Mouse (Mus musculus) frontal cortex, postnatal 25 days (tissue): ENCODE results near the gene Krt83.
"Not testable (repeated sequence)": the region's sequence is repeated elsewhere in the genome, so short reads cannot be mapped to it uniquely, and the experiment has no call there.

ENCODE experiments used
- DNase-seq, 2 experiments: peaks; one replicate each; pipeline ENCODE4 v3.0.0; 2022; ENCODE audit warnings: low spot score in 2 of 2

The Krt83 gene

DNA sequence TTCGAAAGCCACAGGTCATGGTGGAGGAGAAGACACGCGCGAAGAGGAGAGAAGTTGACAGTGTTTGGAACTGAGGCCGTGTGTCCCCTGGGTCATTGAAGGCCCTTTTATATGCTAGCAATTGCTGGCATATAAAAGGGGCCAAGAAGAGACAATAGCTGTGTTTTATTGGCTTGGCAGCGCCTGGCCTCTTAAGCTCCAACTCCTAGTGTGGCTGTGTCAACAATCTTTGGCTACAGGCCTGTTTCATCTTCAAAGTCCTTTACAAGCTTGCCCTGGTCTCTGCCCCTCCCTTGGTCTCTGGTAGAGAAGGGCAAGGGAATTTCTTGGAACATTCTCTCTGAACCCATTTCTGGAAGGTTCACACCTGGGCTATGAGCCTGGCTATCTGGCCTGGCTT lies at the start of gene Krt83:
TSS of gene Krt83 (minus strand) at position 82 of the 400 bp plus-strand sequence.
- no peak for DNase-seq

DNA sequence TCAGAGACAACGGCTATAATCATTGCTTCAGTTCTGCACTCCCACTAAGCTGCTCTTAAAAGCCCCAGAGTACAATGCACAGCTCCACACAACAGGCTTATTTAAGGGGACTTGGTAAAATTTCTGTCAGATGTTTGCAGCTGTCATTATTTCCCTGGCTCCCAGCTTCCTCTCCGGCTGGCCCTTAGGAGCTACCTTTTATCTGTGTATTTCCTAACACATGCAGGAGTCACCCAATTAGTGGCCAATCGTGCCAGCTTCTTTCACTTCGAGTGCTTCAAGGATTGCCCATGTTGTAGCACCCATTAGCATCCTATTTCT lies 47.2 kb upstream of the Krt83 start:
- no peak for DNase-seq

DNA sequence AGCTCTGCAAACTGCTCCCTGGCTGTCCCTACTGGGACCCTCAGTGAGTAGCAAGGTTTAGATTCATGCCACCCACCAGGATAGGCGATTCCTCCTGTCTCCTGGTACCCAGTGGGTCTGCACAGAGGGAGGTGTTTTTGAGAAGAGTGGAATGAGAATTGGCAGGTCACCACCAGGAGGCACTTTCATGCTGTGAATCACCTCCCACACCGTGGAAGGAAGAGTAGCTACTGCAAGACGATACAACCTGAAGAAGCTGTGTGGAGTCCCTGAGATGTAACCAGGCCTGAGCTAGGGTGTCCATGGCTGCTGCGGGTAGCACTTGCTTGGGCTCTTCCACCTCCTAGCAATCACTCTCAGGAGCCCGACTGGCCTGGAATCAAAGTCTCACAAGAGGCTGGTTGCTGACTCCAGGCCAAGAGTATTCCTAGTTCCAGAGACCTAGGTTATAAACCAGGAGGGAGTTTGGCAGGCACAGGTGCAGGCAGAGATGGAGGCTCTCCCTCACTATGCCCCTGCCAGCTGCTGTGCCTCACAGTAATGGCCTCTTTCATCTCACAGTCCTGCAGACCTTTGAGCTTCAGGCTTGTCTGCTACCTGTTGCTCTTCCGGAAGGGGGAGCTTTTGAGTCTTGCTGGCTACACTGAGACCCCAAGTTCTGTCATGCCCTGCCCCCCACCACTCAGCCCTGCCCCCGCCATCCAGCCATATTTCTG lies 46.7 kb upstream of the Krt83 start:
- DNase-seq, result no peak

DNA sequence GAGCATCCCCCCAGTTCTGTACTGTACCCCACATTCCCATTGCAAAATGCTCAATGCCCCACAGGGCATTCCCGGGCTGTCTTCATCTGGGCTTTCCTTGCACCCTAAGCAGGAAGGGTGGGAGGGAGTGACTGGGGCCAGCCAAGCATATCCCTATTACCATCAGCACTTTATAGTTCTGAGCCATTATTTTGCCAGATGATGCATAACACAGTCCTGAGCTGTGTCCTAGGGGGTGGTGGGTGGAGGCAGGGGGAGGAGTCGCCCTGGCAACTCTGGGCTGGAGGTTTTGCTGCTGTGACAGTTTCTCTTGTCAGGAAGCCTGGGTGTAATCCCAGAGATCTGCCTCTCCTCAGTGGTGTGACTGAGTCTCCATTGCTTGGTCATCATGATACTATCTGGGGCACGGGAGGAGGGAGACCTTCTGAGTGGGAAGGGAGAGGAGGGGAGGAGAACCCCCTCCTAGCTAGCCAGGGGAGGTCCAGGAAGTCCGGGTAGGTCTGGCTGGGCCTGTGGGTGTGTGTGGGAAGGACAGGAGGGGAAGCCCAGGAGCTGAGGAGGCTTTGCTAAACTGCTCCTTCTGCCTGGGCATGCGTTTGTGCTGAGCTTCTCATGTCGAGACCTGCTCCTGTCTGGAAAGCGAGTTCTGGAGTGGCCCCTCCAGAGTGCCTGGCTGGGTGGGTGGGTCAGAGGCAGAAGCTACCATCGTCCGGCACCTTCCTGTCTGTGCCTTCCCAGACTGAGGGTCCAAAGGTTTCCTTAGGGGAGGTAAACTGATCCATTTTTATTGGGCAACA lies 44.9 kb upstream of the Krt83 start:
- peak in 1 of 2 experiments; percentile 12 for DNase-seq

DNA sequence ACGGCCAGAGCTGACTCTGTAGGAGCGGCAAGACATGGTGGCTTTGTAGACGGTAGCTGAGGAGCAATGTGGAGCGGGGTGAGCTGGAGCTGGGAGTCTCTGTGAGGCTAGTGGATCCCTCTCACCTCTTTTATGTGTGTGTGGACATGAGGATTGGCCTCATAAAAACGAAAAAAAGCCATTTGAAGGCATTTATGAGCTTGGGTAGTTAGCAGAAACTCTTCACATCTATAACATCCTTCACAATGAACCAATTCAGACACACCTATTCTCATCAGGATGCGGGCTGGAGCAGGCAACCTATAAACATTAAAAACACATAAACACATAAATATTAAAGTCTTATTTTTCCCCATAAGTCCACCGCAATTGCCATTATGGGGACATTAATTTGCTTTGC lies 41.4 kb upstream of the Krt83 start, which contains the start of gene Krt84:
TSS of gene Krt84 (minus strand) at position 101 of the 400 bp plus-strand sequence.
- no peak for DNase-seq

DNA sequence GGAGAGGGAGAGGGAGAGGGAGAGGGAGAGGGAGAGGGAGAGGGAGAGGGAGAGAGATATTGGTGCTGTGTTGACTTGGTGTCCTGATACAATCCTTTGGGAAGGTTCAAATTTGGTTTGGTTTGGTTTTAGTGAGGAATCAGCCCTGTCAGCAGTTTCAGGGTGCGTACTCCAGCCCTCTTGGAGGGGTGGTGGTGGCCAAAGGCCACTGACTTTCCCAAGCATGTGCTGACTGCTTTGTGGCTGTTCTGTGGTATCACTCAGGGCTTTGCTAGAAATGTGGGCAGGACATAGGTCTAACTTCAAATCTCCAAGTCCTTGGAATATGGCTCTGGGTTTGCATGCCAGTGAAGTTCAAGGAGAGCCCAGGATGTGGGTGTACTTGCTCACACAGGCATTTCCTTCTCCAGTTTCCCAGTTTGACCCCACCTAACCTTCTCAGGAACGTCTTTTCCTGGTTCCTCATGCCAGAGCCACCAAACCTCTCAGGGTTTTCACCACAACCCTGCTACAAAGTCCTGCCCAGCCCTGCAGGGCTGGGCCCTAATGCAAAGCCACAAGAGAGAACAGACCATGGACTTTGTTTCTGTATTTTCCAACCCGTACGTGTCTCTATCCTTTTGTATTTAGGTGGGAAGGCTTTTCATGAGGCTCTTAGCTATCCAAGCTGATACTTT lies 31.4 kb upstream of the Krt83 start:
- no peak for DNase-seq

DNA sequence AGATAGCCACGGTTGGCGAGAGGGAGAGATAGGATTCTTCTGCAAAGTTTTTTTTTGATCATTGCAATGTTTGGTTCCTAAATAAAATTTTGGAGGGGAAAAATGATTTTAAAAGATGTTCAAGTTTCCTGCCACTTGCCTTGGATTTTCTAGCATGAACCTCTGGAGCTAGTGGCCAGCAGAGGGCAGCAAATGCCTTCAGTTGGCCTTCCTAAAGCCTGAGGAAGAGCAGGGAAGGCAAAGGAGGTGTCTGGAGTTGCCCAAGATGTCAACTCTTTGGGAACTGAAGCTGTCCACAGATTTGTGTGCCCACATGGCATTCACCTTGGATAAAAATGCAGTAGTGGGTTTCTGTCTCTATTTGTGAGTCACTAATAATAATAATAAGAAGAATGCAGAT lies 28.5 kb upstream of the Krt83 start:
- peak; percentile 68 to 74 for DNase-seq

DNA sequence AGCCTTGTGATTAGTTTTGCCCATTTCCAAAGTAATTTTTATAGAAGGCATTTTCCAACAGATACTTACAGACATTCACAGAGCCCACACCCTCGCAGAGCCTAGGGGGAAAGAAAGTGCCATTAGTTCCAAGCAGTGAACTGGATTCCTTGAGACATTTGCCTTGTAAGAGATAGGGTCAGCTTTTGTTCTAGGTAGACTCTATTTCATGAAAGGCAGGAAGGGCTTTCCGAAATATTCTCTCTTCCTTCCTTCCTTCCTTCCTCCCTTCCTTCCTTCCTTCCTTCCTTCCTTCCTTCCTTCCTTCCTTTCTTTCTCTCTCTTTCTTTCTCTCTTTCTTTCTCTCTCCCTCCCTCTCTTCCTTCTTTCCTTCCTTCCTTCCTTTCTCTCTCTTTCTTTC lies 25.8 kb upstream of the Krt83 start, which contains the start of gene Gm49425:
TSS of gene Gm49425 (minus strand) at position 101 of the 400 bp plus-strand sequence.
- not testable (repeated sequence) for DNase-seq

DNA sequence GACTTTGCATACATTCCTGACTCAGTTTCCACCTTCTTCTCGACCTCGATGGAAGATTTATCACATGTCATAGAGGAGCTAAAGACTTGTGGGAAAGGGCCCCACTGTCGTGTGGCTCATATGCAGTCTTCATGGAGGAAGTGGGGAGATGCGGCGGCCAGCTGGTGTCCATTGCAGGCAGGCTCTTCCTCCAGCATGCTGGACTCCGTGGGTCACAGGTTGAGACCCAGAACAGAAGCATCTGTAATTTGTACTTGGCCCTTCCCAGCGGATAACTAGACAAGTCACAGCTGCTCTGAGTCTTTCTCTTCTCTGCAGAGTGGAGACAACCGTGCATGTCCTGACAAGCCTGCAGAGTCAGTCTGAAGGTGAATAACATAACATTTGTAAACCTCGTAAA lies 16.9 kb upstream of the Krt83 start:
- DNase-seq, result no peak

DNA sequence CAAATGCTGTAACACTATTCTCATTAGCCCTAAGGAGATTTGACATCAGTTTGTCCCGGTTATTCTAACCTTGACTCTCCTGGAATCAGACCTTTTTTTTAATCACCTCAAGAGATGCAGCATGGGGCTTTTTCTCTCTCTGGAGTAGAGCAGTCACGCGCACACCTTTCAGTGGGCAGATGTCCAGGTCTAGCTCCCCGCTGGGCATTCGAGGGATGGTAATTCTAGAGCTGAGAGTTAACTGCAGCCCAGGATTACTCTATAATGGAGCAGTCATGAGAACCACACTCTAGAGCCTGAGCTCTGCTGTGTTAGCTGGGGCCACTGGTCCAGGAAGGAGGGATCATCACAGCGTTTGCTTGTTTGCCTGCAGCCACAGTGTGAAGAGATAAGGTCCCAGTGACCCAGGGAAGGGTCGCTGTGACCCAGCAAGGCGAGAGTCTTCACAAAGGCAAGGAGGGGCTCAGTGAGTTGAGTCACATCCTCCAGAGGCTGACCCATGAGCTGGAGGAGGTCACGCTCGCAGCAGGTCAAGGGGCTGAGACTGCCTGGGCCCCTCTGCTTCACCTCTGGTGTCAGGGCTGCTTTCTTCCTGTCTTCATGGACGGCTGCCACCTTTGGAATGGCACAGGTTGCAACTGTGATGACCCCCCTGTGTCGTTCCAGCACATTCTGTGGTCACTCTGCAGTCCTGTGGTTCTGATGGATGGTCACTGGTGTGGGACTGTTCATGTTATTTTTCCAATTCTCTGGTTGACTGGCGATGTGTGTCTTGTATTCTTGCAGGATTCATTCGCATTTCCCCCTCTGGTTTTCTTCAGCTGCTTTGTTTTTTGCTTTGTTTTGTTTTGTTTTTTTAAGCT lies 15.8 kb upstream of the Krt83 start:
- DNase-seq, result no peak

DNA sequence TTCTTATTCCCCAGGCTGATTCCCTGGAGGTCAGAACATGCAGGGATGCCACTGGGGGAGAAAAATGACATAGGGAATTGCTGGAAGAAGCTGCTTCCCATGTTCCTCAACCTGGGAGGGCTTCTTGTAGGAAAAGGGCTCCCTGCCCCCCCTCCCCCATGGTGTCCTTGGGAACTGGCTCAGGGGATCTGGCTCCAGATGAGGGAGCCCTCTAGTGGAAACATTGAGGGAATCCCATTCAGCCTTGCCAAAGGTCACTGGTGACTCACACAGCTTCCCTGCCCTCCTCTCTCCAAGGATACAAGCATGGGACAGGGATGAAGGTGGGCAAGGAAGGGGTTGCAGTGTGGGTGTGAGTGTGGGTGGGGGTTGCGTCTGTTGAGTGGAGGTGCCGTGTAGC lies 5.9 kb upstream of the Krt83 start:
- DNase-seq, result no peak

DNA sequence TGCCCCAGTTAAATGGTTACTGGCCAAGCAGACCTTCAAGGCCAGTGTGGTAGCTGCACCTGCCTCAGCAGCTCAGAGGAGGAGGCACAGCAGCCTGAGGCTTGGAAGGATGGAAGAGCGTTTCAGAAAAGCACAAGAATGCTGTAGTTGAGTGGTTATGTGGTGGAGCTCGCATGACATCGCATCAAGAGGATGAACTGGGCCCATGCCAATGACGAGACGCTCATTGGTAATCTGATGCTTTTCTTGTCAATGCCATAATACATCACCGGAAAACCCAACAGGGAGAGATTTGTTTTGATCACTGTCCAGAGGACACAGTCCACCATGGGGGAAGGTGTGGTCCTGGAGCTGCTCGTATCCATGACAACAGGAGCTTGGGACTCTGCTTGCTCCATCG lies 4.0 kb upstream of the Krt83 start:
- no peak for DNase-seq

DNA sequence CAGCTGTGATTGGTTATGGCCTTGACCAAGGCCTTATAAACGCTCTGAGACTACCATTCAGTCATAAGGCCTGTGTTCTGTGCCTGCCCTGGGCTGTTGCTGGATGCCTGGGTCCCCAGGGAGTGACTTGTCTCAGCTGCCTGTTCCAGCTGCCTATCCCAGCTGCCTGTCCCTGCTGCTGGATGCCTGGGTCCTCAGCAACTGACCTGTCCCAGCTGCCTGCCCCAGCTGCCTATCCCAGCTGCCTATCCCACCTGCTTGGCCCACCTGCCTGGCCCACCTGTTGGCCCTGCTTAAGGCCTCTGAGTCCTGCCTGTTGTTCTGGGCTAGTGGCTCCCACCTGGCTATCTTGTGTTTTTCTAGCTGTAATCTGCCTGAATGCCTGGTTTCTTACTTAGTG lies 2.9 kb upstream of the Krt83 start:
- DNase-seq, result no peak

DNA sequence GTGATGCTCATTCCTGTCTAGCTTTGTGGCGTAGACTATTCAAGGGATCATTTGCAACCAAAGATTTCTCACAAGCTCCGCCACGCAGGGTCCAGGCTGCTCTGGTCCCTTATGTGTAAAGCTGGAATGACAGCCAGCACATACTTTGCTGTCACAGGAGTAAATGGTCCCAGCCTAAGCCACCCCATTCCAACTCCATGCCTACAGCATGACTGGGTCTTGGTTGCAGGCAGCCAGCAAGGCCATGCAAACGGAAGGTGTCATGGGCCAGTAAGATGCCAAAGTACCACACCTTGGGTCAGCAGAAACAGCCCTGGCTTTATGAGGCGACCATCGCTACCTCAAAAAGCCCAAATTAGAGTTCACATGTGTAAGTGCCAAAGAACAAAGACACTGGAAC lies 2.4 kb upstream of the Krt83 start:
- DNase-seq, result no peak

DNA sequence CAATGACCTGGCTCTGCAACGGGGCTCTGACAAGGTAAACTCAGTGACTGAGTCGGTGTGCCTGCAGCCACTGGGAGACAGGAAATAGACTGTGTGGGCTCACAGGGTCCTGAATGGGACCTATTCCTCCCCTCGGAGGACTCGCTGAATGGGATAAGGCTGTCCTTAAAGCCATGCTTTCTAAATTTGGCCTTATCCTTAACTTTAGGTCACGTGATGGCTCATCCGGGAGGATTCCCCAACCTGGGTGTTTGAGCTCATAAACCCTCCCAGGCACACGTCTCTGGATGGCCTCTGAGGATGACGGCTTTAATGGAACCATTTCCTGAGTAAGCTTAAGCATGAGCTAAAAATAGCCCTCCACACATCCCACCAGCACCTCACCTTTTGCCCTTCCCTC lies 1.4 kb upstream of the Krt83 start:
- no peak for DNase-seq

DNA sequence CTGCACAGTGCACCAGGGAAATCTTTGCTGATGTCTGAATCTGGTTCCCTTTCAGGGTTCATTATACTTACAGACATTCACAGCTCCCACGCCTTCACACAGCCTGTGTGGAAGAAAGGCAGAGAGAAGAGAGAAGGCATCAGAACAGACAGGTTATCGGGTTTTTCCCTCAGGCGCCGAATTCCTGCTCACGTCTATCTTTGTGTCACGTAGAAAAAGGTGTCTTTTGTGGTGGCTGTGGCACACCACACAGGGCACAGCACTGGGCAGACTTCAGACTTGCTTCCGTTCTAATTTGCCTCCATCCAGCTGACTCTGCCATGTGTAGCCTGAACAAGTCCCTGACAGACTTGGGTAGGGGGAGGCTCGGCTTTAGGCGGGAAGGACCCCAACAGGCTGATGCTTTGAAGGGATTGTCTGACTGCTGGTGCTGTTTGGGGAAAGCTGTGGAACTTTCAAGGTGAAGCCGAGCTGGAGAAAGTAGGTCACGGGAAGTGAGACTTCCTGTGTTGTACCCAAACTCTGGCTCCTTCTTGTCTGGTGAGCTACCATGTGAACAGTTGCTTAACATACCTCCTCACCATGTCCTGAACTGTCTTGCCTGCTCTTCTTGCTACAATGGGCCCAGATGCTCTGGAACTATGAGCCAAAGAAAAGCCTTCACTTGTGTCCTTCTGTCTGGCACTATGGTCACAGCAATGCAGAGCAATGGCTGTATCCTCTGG lies 5.2 kb downstream of the Krt83 start:
- DNase-seq, result peak; percentile 9 to 39

DNA sequence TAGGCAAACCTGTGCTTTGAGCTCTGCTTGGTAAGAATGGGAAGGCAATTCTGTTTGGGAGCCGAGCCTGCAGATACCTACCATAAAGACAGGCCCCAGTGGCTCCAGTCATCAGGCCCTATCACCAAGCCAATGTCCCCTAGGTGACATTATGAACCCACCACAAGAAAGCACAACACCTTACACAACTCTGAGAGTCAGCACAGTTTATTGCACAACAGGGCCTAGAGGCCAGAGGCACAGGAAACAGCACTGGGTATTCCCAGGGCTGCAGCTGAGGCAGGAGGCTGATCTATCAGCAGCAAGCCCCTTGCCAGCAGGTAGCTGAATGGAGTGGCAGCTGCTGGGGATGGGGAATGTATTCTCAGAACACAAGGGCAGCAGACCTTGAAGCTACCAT lies 6.4 kb downstream of the Krt83 start:
- DNase-seq, result no peak

DNA sequence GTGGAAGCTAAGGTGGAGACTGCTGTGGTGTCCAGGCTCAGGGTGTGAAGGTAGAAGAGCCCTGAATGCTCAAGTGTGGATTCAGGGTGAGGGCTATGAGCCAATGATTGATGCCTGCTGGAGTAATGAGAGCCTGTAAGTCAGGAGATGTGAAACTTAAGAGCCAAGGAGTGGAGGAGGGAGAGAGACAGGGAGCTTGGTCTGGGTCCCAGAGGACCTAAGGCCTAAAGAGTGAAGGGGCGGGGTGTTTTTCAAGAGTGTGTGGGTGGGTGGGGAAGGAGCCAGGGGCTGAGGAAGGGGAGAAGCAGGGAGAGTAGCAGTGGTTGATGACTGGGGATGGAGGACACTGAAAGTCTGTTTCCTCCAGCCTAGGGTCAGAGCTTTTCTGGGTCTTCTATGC lies 7.7 kb downstream of the Krt83 start:
- DNase-seq, result no peak

DNA sequence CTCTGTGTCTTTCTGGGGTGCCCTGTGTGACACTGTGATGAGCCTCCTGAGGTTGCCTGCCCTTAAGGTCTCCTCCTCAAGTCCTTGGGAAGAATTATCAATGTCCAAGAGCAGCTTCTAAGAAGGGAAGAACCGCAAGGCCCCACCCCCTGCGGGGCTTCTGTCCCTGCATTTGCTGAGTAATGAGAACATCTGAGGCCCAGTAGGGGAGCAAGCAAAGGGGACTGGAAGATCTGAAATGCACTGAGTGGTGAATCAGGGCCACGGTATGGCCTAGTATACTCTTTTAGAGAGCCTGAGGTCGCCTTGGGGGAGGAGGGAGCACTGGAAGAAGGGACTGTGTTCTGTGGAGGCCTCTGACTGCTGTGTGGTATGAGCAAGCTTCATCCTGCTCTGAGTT lies 9.3 kb downstream of the Krt83 start:
- no peak for DNase-seq

DNA sequence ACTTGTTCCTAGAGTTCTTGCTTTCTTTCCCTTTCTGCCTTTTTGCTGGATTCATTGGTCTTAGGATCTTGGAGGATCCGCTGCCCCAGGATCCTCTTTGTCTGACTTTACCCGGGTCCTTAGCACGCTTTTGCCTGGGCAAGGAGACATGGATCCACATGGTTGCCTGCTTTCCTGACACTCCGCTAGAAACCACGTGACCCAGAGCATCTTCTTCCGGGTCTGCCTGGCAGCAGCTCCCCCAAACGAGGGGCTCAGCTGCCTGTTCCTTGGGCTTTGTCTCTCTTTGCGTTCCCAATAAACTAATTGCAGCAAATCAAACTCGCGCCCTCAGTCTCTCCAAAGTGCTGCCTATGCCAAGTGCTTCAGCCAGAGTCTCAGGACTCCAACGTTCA lies 11.6 kb downstream of the Krt83 start:
- DNase-seq, result no peak

DNA sequence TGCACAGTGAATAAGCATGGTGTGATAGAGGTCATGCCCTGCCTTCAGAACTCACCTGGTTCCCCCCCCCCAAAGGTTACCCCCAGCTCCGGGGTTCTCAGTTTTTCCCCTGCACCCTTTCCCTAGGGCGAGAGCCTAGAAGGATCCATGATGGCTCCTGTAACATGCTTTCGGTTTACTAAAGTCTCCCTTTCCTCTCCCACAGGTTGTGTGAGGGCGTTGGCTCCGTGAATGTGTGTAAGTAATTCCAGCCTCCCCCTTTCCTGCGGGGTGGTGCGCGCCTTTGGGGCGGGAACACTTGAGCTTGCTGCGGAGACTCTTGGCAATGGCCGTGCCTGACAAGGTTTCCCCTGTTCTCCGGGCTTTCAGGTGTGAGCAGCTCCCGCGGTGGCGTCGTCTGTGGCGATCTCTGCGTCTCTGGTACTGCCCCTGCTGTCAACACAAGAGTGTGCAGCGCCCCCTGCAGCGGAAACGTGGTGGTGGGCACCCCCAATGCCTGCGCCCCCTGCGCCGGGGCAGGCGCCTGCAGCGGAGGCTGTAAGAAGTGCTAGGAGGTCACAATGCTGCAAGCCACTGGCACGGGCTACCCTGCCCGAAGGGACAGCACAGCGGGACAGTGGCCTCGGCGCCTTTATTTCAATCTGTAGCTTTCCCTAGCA lies 12.2 kb downstream of the Krt83 start:
- peak; percentile 19 to 30 for DNase-seq
